ENCODE assay signal across 17 mouse cellular contexts in genomic region chr16:33873282-33873681, GRCm38 (mm10). TPM values are rescaled to one million over a fixed set of nuclear protein-coding genes. Genes with fewer than 3 reads are reported as not detected.
DNase-seq lines count a peak whose midpoint lies in the region; ATAC-seq and TF ChIP-seq lines count a peak whose summit lies in the region.
"Had no signal": no experiment of that assay in that cellular context is flagged by ENCODE, and none has a peak within 500 bp of the region (broad histone marks: within the 10 kb centered on the region; RNA-seq: fewer than 3 reads in every experiment).

No protein-coding gene starts in this region.

- 71% methylated on average over 7 of the region's 7 CpGs for WGBS in kidney, embryonic 15.5 days

- H3K9me3 ChIP-seq in kidney, embryonic 15.5 days (replicated peaks) = no peaks in the 10 kb centered on the region
- H3K9me3 ChIP-seq: hindbrain, embryonic 15.5 days; megakaryocyte, embryonic 14.5 days; neural tube, embryonic 15.5 days had no signal

- intact Hi-C loops in gastrocnemius, adult 2 months (cut with DNase I) = no loop called here
- intact Hi-C loops in left cerebral cortex, adult 2 months (cut with DNase I) = no loop called here

- peaks cover 27% of the 10 kb centered on the region for H3K4me1 ChIP-seq in kidney, embryonic 15.5 days
- H3K4me1 ChIP-seq: megakaryocyte, embryonic 14.5 days had no signal

- H3K27me3 ChIP-seq in kidney, embryonic 15.5 days = no peaks in the 10 kb centered on the region
- H3K27me3 ChIP-seq: hindbrain, embryonic 15.5 days; neural tube, embryonic 15.5 days had no signal

- ATAC-seq in kidney, embryonic 15.5 days (replicated peaks; ENCODE audit: low FRiP score) = no peak
- ATAC-seq in CD4-positive, CD25-positive, alpha-beta regulatory T cell, adult 4 months = no peak
- ATAC-seq: forebrain, postnatal 0 days had no signal

- DNase-seq in gastrocnemius, adult 2 months = no peak
- DNase-seq in gastrocnemius, postnatal 25 days = no peak
- no peak for DNase-seq in kidney, adult 9 months
- DNase-seq in NIH3T3 (ENCODE audit: low read depth) = peak; percentile 68
- peak; percentile 90 for DNase-seq in fibroblast of lung, adult 2 months (ENCODE audit: low read depth)
- DNase-seq in left cerebral cortex, adult 2 months (ENCODE audit: extremely low spot score in 1 of 2, low spot score in 2 of 2) = no peak
- DNase-seq: cerebellum, adult 11 months; cerebellum, postnatal 36 days; forebrain, postnatal 0 days; layer of hippocampus, adult 9-11 months had no signal

- TF ChIP-seq CTCF in gastrocnemius, adult 2 months (IDR thresholded peaks at IDR 0.05) = no peak
- TF ChIP-seq CTCF in left cerebral cortex, adult 2 months (IDR thresholded peaks at IDR 0.05) = no peak

- H3K4me3 ChIP-seq in gastrocnemius, adult 2 months = no peak overlapping the region
- no peak overlapping the region for H3K4me3 ChIP-seq in kidney, embryonic 15.5 days (replicated peaks)
- H3K4me3 ChIP-seq in left cerebral cortex, adult 2 months = no peak overlapping the region
- H3K4me3 ChIP-seq: erythroblast, embryonic 14.5 days; hindbrain, embryonic 15.5 days; megakaryocyte, embryonic 14.5 days; neural tube, embryonic 15.5 days had no signal

- H3K27ac ChIP-seq in gastrocnemius, adult 2 months = peak overlapping the region; percentile 49
- H3K27ac ChIP-seq in kidney, embryonic 15.5 days = peak overlapping the region; percentile 77
- H3K27ac ChIP-seq in left cerebral cortex, adult 2 months = no peak overlapping the region
- H3K27ac ChIP-seq: hindbrain, embryonic 15.5 days; neural tube, embryonic 15.5 days had no signal

- peaks cover 7% of the 10 kb centered on the region; the same call in 1 of the 2 replicates for H3K36me3 ChIP-seq in kidney, embryonic 15.5 days
- H3K36me3 ChIP-seq: hindbrain, embryonic 15.5 days; neural tube, embryonic 15.5 days had no signal

- no peak overlapping the region for H3K9ac ChIP-seq in kidney, embryonic 15.5 days
- H3K9ac ChIP-seq: forebrain, postnatal 0 days; hindbrain, embryonic 15.5 days; neural tube, embryonic 15.5 days had no signal

- no peak overlapping the region for H3K4me2 ChIP-seq in kidney, embryonic 15.5 days
- H3K4me2 ChIP-seq: hindbrain, embryonic 15.5 days; liver, embryonic 11.5 days; neural tube, embryonic 15.5 days had no signal

RNA-seq across cellular contexts. Expression of gene Itgb5, which starts 43.8 kb away (rescaled TPM):
- 10 to 100 TPM; 73.9 to 88.3 TPM for total RNA-seq in gastrocnemius, adult 2 months (2021)
- 10 to 100 TPM; 44.4 to 45.9 TPM for total RNA-seq in gastrocnemius, postnatal 25 days (2021)
- 44.4 and 46.9 TPM in 2 replicates for polyA plus RNA-seq in kidney, embryonic 15.5 days (2015; fragmentation: Nextera tagmentation; extraction: Ambion mirVana)
- 10 to 100 TPM; 36.0 to 36.8 TPM for total RNA-seq in left cerebral cortex, adult 2 months (2021)
- 1 to 10 TPM in 1 of 2 experiments, under 1 TPM in 1; 0.47 to 1.2 TPM for polyA plus RNA-seq in CD4-positive, CD25-positive, alpha-beta regulatory T cell, adult 4 months (2017; shearing (Covaris generic))

Comparison
In these comparisons a context has a peak if more than half of its experiments do, and no peak if none do; other contexts are left out.
1. DNase-seq: peak in NIH3T3 (single experiment) and fibroblast of lung, adult 2 months (single experiment); none in gastrocnemius, adult 2 months (single experiment), gastrocnemius, postnatal 25 days (single experiment), kidney, adult 9 months (single experiment) and left cerebral cortex, adult 2 months (0 of 2).